Comparison of ENCODE assay signal across 8 mouse cellular contexts in the genomic region with DNA sequence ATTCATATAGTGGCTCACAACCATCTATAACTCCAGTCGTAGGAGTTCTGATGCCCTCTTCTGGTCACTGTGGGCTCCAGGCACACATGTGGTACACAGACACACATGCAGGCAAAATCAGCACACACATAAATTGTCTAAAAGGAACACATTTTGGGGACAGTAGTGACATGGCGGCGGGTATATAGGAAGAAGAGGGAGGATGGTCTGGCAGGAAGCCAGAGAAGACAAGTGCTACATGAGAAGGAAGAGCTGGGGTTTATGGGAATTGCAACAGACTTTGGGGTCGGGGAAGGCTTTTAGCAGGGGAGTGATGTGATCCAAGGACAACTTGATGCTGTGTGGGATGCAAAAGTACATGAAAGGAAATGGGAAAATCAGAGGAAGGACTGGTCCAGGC. TPM values are rescaled to one million over a fixed set of nuclear protein-coding genes. Genes with fewer than 3 reads are reported as not detected.
DNase-seq lines count a peak whose midpoint lies in the region; ATAC-seq and TF ChIP-seq lines count a peak whose summit lies in the region.

No protein-coding gene starts in this region.

- H3K36me3 ChIP-seq in kidney, embryonic 14.5 days (ENCODE audit: control insufficient read depth, insufficient read depth, low read length): peaks cover 19% of the 10 kb centered on the region
- peaks cover 59% of the 10 kb centered on the region for H3K36me3 ChIP-seq in embryonic facial prominence, embryonic 10.5 days (replicated peaks)
- 0 out of 2 replicates have a peak, but pooled peaks cover 2% of the 10 kb centered on the region for H3K36me3 ChIP-seq in intestine, embryonic 16.5 days (ENCODE audit: control insufficient read depth, insufficient read depth, low read length)
- H3K36me3 ChIP-seq in myocyte (ENCODE audit: control insufficient read depth, insufficient read depth): peaks cover 3% of the 10 kb centered on the region

- peaks cover 23% of the 10 kb centered on the region for H3K4me1 ChIP-seq in kidney, embryonic 14.5 days (ENCODE audit: control insufficient read depth, insufficient read depth, low read length)
- peaks cover 22% of the 10 kb centered on the region for H3K4me1 ChIP-seq in embryonic facial prominence, embryonic 10.5 days
- peaks cover 23% of the 10 kb centered on the region for H3K4me1 ChIP-seq in intestine, embryonic 16.5 days (ENCODE audit: control insufficient read depth, insufficient read depth, low read length)

- no peaks in the 10 kb centered on the region for H3K9me3 ChIP-seq in kidney, embryonic 14.5 days (ENCODE audit: control insufficient read depth, low read length)
- H3K9me3 ChIP-seq in embryonic facial prominence, embryonic 10.5 days: no peaks in the 10 kb centered on the region
- no peaks in the 10 kb centered on the region for H3K9me3 ChIP-seq in intestine, embryonic 16.5 days (ENCODE audit: control insufficient read depth, low read length)

- H3K9ac ChIP-seq in kidney, embryonic 14.5 days (ENCODE audit: low read depth, low read length): peak overlapping the region; percentile 67; the same call in 1 of the 2 replicates
- H3K9ac ChIP-seq in intestine, embryonic 16.5 days (ENCODE audit: low read depth, low read length): peak overlapping the region; percentile 87; the same call in 1 of the 2 replicates

- no peak overlapping the region for H3ac ChIP-seq in myocyte (ENCODE audit: control insufficient read depth, insufficient read length)

- no peak for TF ChIP-seq POLR2A in myocyte (IDR thresholded peaks at IDR 0.05; ENCODE audit: insufficient read length, low read depth)

- H3K27me3 ChIP-seq in kidney, embryonic 14.5 days (ENCODE audit: control insufficient read depth, insufficient read depth, low read length): no peaks in the 10 kb centered on the region
- no peaks in the 10 kb centered on the region for H3K27me3 ChIP-seq in embryonic facial prominence, embryonic 10.5 days (replicated peaks; ENCODE audit: low read depth, poor library complexity, severe bottlenecking)
- no peaks in the 10 kb centered on the region for H3K27me3 ChIP-seq in intestine, embryonic 16.5 days (replicated peaks; ENCODE audit: control insufficient read depth, insufficient read depth, low read length)
- no peaks in the 10 kb centered on the region for H3K27me3 ChIP-seq in myocyte (ENCODE audit: control insufficient read depth, insufficient read depth, insufficient read length)

- H3K4me2 ChIP-seq in kidney, embryonic 14.5 days (replicated peaks; ENCODE audit: low read depth, low read length): peak overlapping the region; percentile 53
- peak overlapping the region; percentile 75 for H3K4me2 ChIP-seq in intestine, embryonic 16.5 days (ENCODE audit: low read depth, low read length)
- H3K4me2 ChIP-seq in myocyte (ENCODE audit: low read depth): peak overlapping the region; percentile 71

- H3K27ac ChIP-seq in kidney, embryonic 14.5 days (ENCODE audit: low read depth, low read length): no peak overlapping the region; the same call in 1 of the 2 replicates
- no peak overlapping the region for H3K27ac ChIP-seq in embryonic facial prominence, embryonic 10.5 days (replicated peaks)
- peak overlapping the region; percentile 97 for H3K27ac ChIP-seq in intestine, embryonic 16.5 days (ENCODE audit: low read length)

- DNase-seq in kidney, postnatal 4 days: no peak
- no peak for DNase-seq in embryonic facial prominence, embryonic 10.5 days (ENCODE audit: low spot score)
- DNase-seq in urinary bladder, postnatal 25 days (ENCODE audit: low spot score): no peak
- DNase-seq in kidney, adult 9 months: no peak
- DNase-seq in spleen, adult 18-20 months: no peak

- no peak for ATAC-seq in kidney, embryonic 14.5 days (ENCODE audit: low FRiP score, low TSS enrichment)
- ATAC-seq in intestine, embryonic 16.5 days: no peak

- 80% methylated on average over 4 of the region's 4 CpGs for WGBS in kidney, embryonic 14.5 days
- 90% methylated on average over 4 of the region's 4 CpGs for WGBS in embryonic facial prominence, embryonic 10.5 days
- WGBS in intestine, embryonic 16.5 days: 87% methylated on average over 4 of the region's 4 CpGs

- H3K4me3 ChIP-seq in kidney, embryonic 14.5 days (ENCODE audit: low read length): peak overlapping the region; percentile 84
- peak overlapping the region; percentile 91 for H3K4me3 ChIP-seq in embryonic facial prominence, embryonic 10.5 days
- H3K4me3 ChIP-seq in intestine, embryonic 16.5 days (ENCODE audit: low read length): peak overlapping the region; percentile 84
- peak overlapping the region; percentile 96 for H3K4me3 ChIP-seq in myocyte

- peaks cover 84% of the 10 kb centered on the region for H3K79me2 ChIP-seq in myocyte (ENCODE audit: control insufficient read depth, insufficient read depth)

TF ChIP-seq in myocyte, 11 proteins besides CTCF, POLR2A, EP300 and RAD21:
- no peak for TF ChIP-seq CEBPB (IDR thresholded peaks at IDR 0.05; ENCODE audit: insufficient read depth, poor library complexity, severe bottlenecking)
- TF ChIP-seq E2F4 (IDR thresholded peaks at IDR 0.05; ENCODE audit: insufficient read depth): no peak
- no peak for TF ChIP-seq TCF12 (IDR thresholded peaks at IDR 0.05; ENCODE audit: insufficient read depth, poor library complexity, severe bottlenecking)
- TF ChIP-seq MYOD1 (IDR thresholded peaks at IDR 0.05; ENCODE audit: control insufficient read depth in 1 of 3, insufficient read length in 2 of 3, low read depth in 2 of 3): no peak
- no peak for TF ChIP-seq MAX (IDR thresholded peaks at IDR 0.05; ENCODE audit: low read depth)

RNA-seq across cellular contexts. Expression of a gene that starts 1.6 kb away (rescaled TPM):
- 77.1 and 88.9 TPM in 2 replicates for polyA plus RNA-seq in kidney, embryonic 14.5 days (2014; fragmentation: Nextera tagmentation; extraction: Ambion mirVana)
- polyA plus RNA-seq in embryonic facial prominence, embryonic 10.5 days (2016; fragmentation: Nextera tagmentation; extraction: Ambion mirVana): 91.6 and 92.4 TPM in 2 replicates
- 86.4 and 88.6 TPM in 2 replicates for polyA plus RNA-seq in intestine, embryonic 16.5 days (2015; fragmentation: Nextera tagmentation; extraction: Ambion mirVana)
- polyA plus RNA-seq in myocyte (2012; fragmentation: generic; extraction: Trizol): 59.3 TPM

RNA-seq across cellular contexts. Expression of a gene that starts 1.6 kb away (rescaled TPM):
- polyA plus RNA-seq in kidney, embryonic 14.5 days (2014; fragmentation: Nextera tagmentation; extraction: Ambion mirVana): 125 and 126 TPM in 2 replicates
- polyA plus RNA-seq in embryonic facial prominence, embryonic 10.5 days (2016; fragmentation: Nextera tagmentation; extraction: Ambion mirVana): 84.2 and 95.2 TPM in 2 replicates
- 118 and 124 TPM in 2 replicates for polyA plus RNA-seq in intestine, embryonic 16.5 days (2015; fragmentation: Nextera tagmentation; extraction: Ambion mirVana)
- 53.9 TPM for polyA plus RNA-seq in myocyte (2012; fragmentation: generic; extraction: Trizol)

RNA-seq across cellular contexts. Expression of a gene that starts 16.1 kb away (rescaled TPM):
- 91.1 and 103 TPM in 2 replicates for polyA plus RNA-seq in kidney, embryonic 14.5 days (2014; fragmentation: Nextera tagmentation; extraction: Ambion mirVana)
- polyA plus RNA-seq in embryonic facial prominence, embryonic 10.5 days (2016; fragmentation: Nextera tagmentation; extraction: Ambion mirVana): 89.6 and 96.6 TPM in 2 replicates
- polyA plus RNA-seq in intestine, embryonic 16.5 days (2015; fragmentation: Nextera tagmentation; extraction: Ambion mirVana): 228 and 248 TPM in 2 replicates
- 125 TPM for polyA plus RNA-seq in myocyte (2012; fragmentation: generic; extraction: Trizol)

RNA-seq across cellular contexts. Expression of a gene that starts 22.5 kb away (rescaled TPM):
- polyA plus RNA-seq in kidney, embryonic 14.5 days (2014; fragmentation: Nextera tagmentation; extraction: Ambion mirVana): 122 and 161 TPM in 2 replicates
- 175 and 178 TPM in 2 replicates for polyA plus RNA-seq in embryonic facial prominence, embryonic 10.5 days (2016; fragmentation: Nextera tagmentation; extraction: Ambion mirVana)
- 135 and 146 TPM in 2 replicates for polyA plus RNA-seq in intestine, embryonic 16.5 days (2015; fragmentation: Nextera tagmentation; extraction: Ambion mirVana)
- polyA plus RNA-seq in myocyte (2012; fragmentation: generic; extraction: Trizol): 103 TPM

RNA-seq across cellular contexts. Expression of a gene that starts 22.5 kb away (rescaled TPM):
- polyA plus RNA-seq in kidney, embryonic 14.5 days (2014; fragmentation: Nextera tagmentation; extraction: Ambion mirVana): 61.2 and 63.6 TPM in 2 replicates
- 75.9 and 76.0 TPM in 2 replicates for polyA plus RNA-seq in embryonic facial prominence, embryonic 10.5 days (2016; fragmentation: Nextera tagmentation; extraction: Ambion mirVana)
- polyA plus RNA-seq in intestine, embryonic 16.5 days (2015; fragmentation: Nextera tagmentation; extraction: Ambion mirVana): 60.6 and 62.2 TPM in 2 replicates
- 35.0 TPM for polyA plus RNA-seq in myocyte (2012; fragmentation: generic; extraction: Trizol)
